Mouse (Mus musculus) ES-Bruce4 (cell line): Measurements from ENCODE around the gene Gm11938.

ENCODE experiments used
- CTCF ChIP-seq: IDR thresholded peaks from one replicate; pipeline ENCODE4 v1.8.1; 2011; ENCODE audit warnings: low read depth, low read length
- POLR2A ChIP-seq: IDR thresholded peaks from one replicate; pipeline ENCODE4 v1.8.1; 2011; ENCODE audit warnings: low read length; ENCODE audit not compliant: insufficient read depth

DNA sequence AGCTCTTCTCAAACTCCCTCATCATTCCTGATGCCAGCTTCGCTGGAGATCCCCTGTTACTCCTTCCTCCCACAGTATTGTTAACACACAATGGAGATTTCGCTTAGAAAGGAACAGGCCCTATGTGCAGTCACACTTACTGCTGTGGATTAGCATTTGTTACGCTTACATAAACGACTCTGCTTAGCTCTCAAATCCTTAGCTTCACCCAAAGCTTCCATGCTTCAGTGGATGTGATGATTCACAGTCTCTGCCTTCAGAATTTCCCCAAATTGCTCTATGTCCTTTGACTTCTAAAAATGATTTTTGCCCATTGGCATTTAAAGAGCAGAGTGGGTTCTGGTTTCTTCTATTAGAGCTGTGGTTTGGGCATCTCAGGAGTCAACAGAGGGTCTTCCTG is 29.9 kb downstream of the Gm11938 start:
- no peak for TF ChIP-seq POLR2A
- TF ChIP-seq CTCF, result no peak
